Mouse (Mus musculus): ENCODE data around the gene Papln. TPM values are rescaled to one million over a fixed set of nuclear protein-coding genes. Genes with fewer than 3 reads are reported as not detected.
A peak's percentile ranks its signal among the peaks of the same experiment; 100 is the strongest.

Gene Papln
- polyA plus RNA-seq, 1 experiment from 2014 or later = 3.7 TPM

GRCm38 (mm10) chr12:83789051-83789780 lies 25.8 kb downstream of the Papln start:
- H3K27me3 ChIP-seq (ENCODE audit: insufficient read depth, low read length) = no peaks in the 10 kb centered on the region
- 0 out of 2 replicates have a peak, but pooled peaks cover 2% of the 10 kb centered on the region for H3K36me3 ChIP-seq (ENCODE audit: insufficient read depth, low read length)
- no peak for TF ChIP-seq CTCF (IDR thresholded peaks at IDR 0.05; ENCODE audit: low read depth)
- H3K9ac ChIP-seq (ENCODE audit: low read depth, low read length) = no peak overlapping the region
- no peak overlapping the region for H3K4me2 ChIP-seq (ENCODE audit: low read length)
- ATAC-seq (replicated peaks; ENCODE audit: low FRiP score, low read depth) (no peak), DNase-seq (ENCODE audit: low spot score) (no peak)
- H3K27ac ChIP-seq = no peak overlapping the region
- H3K4me1 ChIP-seq (replicated peaks; ENCODE audit: insufficient read depth, low read length) = peaks cover 3% of the 10 kb centered on the region; the same call in 1 of the 2 replicates
- no peak overlapping the region for H3K4me3 ChIP-seq (replicated peaks; ENCODE audit: low read depth, low read length)
- no peaks in the 10 kb centered on the region for H3K9me3 ChIP-seq (replicated peaks; ENCODE audit: low read length)
- WGBS = 87% methylated on average over 17 of the region's 17 CpGs

- Histone ChIP-seq H3K4me3 (replicated peaks; ENCODE audit: low read depth, low read length) (no peak overlapping the region), H3K4me2 (ENCODE audit: low read length) (no peak overlapping the region), H3K4me1 (replicated peaks; ENCODE audit: insufficient read depth, low read length) (peaks cover 3% of the 10 kb centered on the region; the same call in 1 of the 2 replicates), H3K36me3 (ENCODE audit: insufficient read depth, low read length) (0 out of 2 replicates have a peak, but pooled peaks cover 3% of the 10 kb centered on the region), H3K27me3 (ENCODE audit: insufficient read depth, low read length) (no peaks in the 10 kb centered on the region), H3K9me3 (replicated peaks; ENCODE audit: low read length) (no peaks in the 10 kb centered on the region), H3K9ac (ENCODE audit: low read depth, low read length) (no peak overlapping the region), H3K27ac (no peak overlapping the region)
- 28% methylated on average over 4 of the region's 4 CpGs for WGBS
- ATAC-seq (replicated peaks; ENCODE audit: low FRiP score, low read depth) (no peak), DNase-seq (ENCODE audit: low spot score) (no peak)
- TF ChIP-seq CTCF (IDR thresholded peaks at IDR 0.05; ENCODE audit: low read depth) = no peak
Measured at GRCm38 (mm10) chr12:83789781-83790140, 26.3 kb downstream of the Papln start.

GRCm38 (mm10) chr12:83790749-83791148 lies 27.3 kb downstream of the Papln start:
- Histone ChIP-seq H3K9me3 (replicated peaks; ENCODE audit: low read length) (no peaks in the 10 kb centered on the region), H3K4me3 (replicated peaks; ENCODE audit: low read depth, low read length) (no peak overlapping the region), H3K36me3 (ENCODE audit: insufficient read depth, low read length) (peaks cover 5% of the 10 kb centered on the region; the same call in 1 of the 2 replicates), H3K27me3 (ENCODE audit: insufficient read depth, low read length) (no peaks in the 10 kb centered on the region), H3K27ac (no peak overlapping the region), H3K9ac (ENCODE audit: low read depth, low read length) (no peak overlapping the region), H3K4me1 (replicated peaks; ENCODE audit: insufficient read depth, low read length) (peaks cover 3% of the 10 kb centered on the region; the same call in 1 of the 2 replicates), H3K4me2 (ENCODE audit: low read length) (no peak overlapping the region)
- no peak for ATAC-seq (replicated peaks; ENCODE audit: low FRiP score, low read depth)
- TF ChIP-seq CTCF (IDR thresholded peaks at IDR 0.05; ENCODE audit: low read depth) = no peak
- no peak for DNase-seq (ENCODE audit: low spot score)
- 83% methylated on average over 4 of the region's 4 CpGs for WGBS

GRCm38 (mm10) chr12:83791737-83792136 lies 28.3 kb downstream of the Papln start:
- peaks cover 7% of the 10 kb centered on the region; the same call in 1 of the 2 replicates for H3K36me3 ChIP-seq (ENCODE audit: insufficient read depth, low read length)
- peaks cover 3% of the 10 kb centered on the region; the same call in 1 of the 2 replicates for H3K4me1 ChIP-seq (replicated peaks; ENCODE audit: insufficient read depth, low read length)
- no peak for DNase-seq (ENCODE audit: low spot score)
- no peak for ATAC-seq (replicated peaks; ENCODE audit: low FRiP score, low read depth)
- H3K9ac ChIP-seq (ENCODE audit: low read depth, low read length) = no peak overlapping the region
- no peaks in the 10 kb centered on the region for H3K9me3 ChIP-seq (replicated peaks; ENCODE audit: low read length)
- TF ChIP-seq CTCF (IDR thresholded peaks at IDR 0.05; ENCODE audit: low read depth) = no peak
- H3K27me3 ChIP-seq (ENCODE audit: insufficient read depth, low read length) = no peaks in the 10 kb centered on the region
- no peak overlapping the region for H3K4me2 ChIP-seq (ENCODE audit: low read length)
- H3K27ac ChIP-seq = 0 out of 2 replicates have a peak overlapping the region, but pooled peaks have one; percentile 19
- 78% methylated on average over 10 of the region's 10 CpGs for WGBS
- H3K4me3 ChIP-seq (replicated peaks; ENCODE audit: low read depth, low read length) = no peak overlapping the region

GRCm38 (mm10) chr12:83792706-83793410 lies 29.4 kb downstream of the Papln start:
- peak; percentile 81 for DNase-seq (ENCODE audit: low spot score)
- peak overlapping the region; percentile 68 for H3K27ac ChIP-seq

GRCm38 (mm10) chr12:83795051-83795450 lies 31.6 kb downstream of the Papln start:
- DNase-seq (ENCODE audit: low spot score) (peak; percentile 32), ATAC-seq (replicated peaks; ENCODE audit: low FRiP score, low read depth) (peak; percentile 63)
- peaks cover 3% of the 10 kb centered on the region; the same call in 1 of the 2 replicates for H3K4me1 ChIP-seq (replicated peaks; ENCODE audit: insufficient read depth, low read length)
- TF ChIP-seq CTCF (IDR thresholded peaks at IDR 0.05; ENCODE audit: low read depth) = no peak
- WGBS = 38% methylated on average over 2 of the region's 2 CpGs
- peaks cover 12% of the 10 kb centered on the region for H3K36me3 ChIP-seq (ENCODE audit: insufficient read depth, low read length)
- H3K27ac ChIP-seq = peak overlapping the region; percentile 54
- H3K27me3 ChIP-seq (ENCODE audit: insufficient read depth, low read length) = no peaks in the 10 kb centered on the region
- H3K4me3 ChIP-seq (replicated peaks; ENCODE audit: low read depth, low read length) = no peak overlapping the region
- H3K4me2 ChIP-seq (ENCODE audit: low read length) = no peak overlapping the region
- H3K9ac ChIP-seq (ENCODE audit: low read depth, low read length) = no peak overlapping the region
- H3K9me3 ChIP-seq (replicated peaks; ENCODE audit: low read length) = no peaks in the 10 kb centered on the region

More at GRCm38 (mm10) chr12:83792706-83793410, 29.4 kb downstream of the Papln start:
- peak; percentile 89 for ATAC-seq (replicated peaks; ENCODE audit: low FRiP score, low read depth)
- Histone ChIP-seq H3K27me3 (ENCODE audit: insufficient read depth, low read length) (no peaks in the 10 kb centered on the region), H3K36me3 (ENCODE audit: insufficient read depth, low read length) (peaks cover 7% of the 10 kb centered on the region; the same call in 1 of the 2 replicates), H3K4me2 (ENCODE audit: low read length) (no peak overlapping the region), H3K4me1 (replicated peaks; ENCODE audit: insufficient read depth, low read length) (peaks cover 3% of the 10 kb centered on the region; the same call in 1 of the 2 replicates), H3K9me3 (replicated peaks; ENCODE audit: low read length) (no peaks in the 10 kb centered on the region), H3K9ac (ENCODE audit: low read depth, low read length) (no peak overlapping the region), H3K4me3 (replicated peaks; ENCODE audit: low read depth, low read length) (no peak overlapping the region)
- 27% methylated on average over 10 of the region's 10 CpGs for WGBS
- peak; percentile 22; the same call in 1 of the 2 replicates for TF ChIP-seq CTCF (IDR thresholded peaks at IDR 0.05; ENCODE audit: low read depth)
